Mouse (Mus musculus) adrenal gland, postnatal 36 days (tissue): ENCODE measurements around the gene Gm6525. TPM values are rescaled to one million over a fixed set of nuclear protein-coding genes. Genes with fewer than 3 reads are reported as not detected.

ENCODE experiments used
- DNase-seq, 2 experiments: peaks; one replicate each; pipeline ENCODE4 v3.0.0; 2021; ENCODE audit warnings: mixed read lengths in 1 of 2
- total RNA-seq, 2 experiments: library from RNA; stranded (reverse); gene quantifications; 2 replicates each; pipeline ENCODE4 v1.2.3; 2021

The Gm6525 gene
- total RNA-seq, 2 experiments from 2014 or later, result 0.50 TPM; not detected in 1

DNA sequence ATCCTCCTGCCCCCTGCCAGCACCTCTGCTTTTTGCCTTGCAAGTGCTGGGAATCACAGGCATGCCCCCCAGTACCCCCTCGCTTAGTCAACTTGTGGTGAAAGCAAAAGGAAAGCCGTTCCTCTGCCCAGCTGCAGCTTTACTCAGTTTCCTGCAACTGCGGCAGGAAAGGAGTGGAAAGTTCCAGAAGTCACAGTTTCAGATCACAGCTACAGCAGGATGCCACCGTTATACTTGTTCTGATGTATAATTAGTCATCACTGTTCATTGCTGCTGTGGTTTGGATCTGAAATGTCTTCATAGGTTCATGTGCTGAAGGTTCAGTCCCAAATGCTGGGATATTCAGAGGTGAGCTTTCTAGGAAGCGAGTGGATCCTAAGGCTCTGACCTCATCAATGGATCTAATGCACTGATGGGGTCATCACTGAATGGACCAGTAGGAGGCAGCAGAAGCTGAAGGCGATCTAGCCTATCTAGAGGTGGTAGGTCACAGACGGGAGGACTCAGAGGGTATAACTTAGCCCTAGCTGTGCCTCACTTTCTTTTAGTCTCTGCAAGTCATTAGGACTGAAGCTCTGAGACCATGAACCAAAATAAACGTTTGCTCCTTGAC lies 4.4 kb upstream of the Gm6525 start:
- DNase-seq, result no peak

GRCm38 (mm10) chr3:84172406-84172805 lies 1.5 kb upstream of the Gm6525 start:
- DNase-seq, result no peak

DNA sequence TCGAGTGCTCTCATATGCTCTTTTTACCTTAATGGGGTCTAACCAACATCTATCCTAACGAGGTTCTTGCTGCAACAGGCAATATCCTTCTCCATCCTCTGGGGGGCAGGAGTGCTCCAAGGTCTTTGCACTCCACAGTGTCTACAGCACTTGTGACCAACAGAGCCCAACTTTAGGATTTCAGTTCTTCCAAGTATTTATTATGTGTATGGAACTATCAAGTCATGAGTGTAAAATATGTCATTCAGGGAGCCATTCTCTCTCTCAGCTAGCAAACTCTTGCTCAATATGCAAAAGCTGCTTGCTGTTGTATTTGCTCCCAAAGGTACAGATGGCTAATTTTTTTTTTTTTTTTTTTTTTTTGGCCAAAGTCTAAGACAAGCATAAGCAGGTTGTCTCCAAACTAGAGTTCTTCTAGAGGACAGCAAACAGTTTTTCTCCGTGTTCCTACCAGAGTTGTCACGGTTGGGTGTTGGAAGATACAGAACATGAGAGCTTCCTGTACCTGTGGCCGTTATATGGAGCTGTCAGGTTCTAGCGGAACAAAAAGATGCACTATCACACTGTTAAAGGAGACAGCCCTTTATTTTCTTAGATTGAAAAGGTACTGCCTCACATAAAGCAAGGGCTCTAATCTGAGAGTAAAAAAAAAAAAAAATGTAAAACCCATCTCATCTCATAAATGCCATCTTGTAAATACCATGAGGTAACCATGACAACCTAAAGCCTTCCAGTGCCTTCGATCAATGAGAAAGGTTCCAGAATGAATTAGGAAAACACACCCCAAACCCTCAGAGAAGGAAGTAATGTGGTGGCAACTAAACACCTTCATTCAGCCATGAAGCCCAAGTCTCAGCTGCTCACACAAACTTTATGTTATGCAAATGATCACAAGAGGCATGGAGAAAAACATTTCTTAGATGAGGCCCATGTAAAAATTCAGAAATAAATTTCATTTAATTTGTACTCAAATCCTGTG lies 1.7 kb downstream of the Gm6525 start:
- DNase-seq, result peak; percentile 77 to 85

- no peak for DNase-seq
Observed at GRCm38 (mm10) chr3:84177834-84178233, 3.9 kb downstream of the Gm6525 start.

DNA sequence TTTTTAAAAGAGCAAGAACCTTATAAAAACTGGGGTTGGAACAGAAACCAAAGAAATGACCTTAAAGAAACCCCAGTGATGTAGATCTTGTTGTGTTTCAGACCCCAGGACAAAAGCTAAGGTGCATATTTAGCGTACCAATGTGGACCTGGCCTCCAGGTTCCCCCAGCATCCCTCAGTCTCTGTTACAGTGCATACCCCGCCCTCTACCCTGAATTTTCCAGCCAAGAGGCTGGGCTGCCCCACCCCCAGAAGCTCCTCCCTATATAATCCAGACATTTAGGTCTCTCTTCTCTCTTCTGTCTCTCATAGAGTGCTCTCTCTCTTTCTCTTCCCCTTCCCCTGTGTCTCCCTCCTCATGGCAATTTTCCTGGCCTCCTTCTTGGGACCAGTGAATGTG lies 6.4 kb downstream of the Gm6525 start:
- DNase-seq, result no peak

DNA sequence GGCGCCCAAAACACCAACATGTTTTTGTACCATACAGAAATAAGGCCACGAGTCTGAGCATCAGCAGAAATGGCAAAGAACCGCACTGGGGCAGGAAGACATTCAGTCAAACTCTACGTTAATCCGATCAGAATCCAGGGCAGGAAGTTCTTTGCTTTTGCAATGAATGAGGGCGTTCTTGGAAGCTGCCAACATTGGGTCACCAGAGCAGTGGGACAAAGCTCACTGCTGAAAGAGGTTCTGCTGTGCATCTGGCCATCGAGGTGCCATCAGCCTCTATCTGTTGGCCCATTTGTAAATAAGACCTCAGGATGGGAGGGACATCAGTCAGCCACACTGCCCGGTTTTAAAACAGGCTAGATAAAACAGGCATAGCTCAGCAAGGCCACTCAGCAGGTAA lies 7.2 kb downstream of the Gm6525 start:
- no peak for DNase-seq

- no peak for DNase-seq
Observed at GRCm38 (mm10) chr3:84181717-84182116, 7.8 kb downstream of the Gm6525 start.

GRCm38 (mm10) chr3:84189629-84190173 lies 15.8 kb downstream of the Gm6525 start:
- DNase-seq, result no peak

GRCm38 (mm10) chr3:84190513-84191061 lies 16.7 kb downstream of the Gm6525 start:
- peak; percentile 73 to 81 for DNase-seq

GRCm38 (mm10) chr3:84191141-84191881 lies 17.4 kb downstream of the Gm6525 start:
- no peak for DNase-seq

DNA sequence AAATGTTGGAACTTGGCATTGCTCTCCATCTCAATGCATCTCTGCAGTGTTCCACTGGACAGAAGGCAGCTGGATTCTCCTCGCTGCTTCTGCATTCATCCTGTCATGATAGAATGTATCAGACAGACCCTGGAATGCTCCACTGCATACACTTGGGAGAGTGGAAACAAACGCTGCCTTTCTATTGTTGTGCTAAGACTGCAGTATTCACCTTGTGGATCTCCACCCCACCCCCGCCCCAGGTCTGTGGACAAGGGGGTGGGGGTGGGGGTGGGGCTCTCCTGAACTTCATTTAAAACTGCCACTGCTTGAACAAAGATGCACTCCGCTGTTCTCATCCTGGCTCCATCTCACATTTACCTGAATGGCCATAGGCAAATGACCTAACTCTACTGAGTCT lies 20.0 kb downstream of the Gm6525 start:
- DNase-seq, result no peak

GRCm38 (mm10) chr3:84198229-84198628 lies 24.3 kb downstream of the Gm6525 start:
- no peak for DNase-seq

- DNase-seq, result no peak
Observed at GRCm38 (mm10) chr3:84199516-84199915, 25.6 kb downstream of the Gm6525 start.

GRCm38 (mm10) chr3:84200559-84201420 lies 26.9 kb downstream of the Gm6525 start:
- DNase-seq, result no peak

DNA sequence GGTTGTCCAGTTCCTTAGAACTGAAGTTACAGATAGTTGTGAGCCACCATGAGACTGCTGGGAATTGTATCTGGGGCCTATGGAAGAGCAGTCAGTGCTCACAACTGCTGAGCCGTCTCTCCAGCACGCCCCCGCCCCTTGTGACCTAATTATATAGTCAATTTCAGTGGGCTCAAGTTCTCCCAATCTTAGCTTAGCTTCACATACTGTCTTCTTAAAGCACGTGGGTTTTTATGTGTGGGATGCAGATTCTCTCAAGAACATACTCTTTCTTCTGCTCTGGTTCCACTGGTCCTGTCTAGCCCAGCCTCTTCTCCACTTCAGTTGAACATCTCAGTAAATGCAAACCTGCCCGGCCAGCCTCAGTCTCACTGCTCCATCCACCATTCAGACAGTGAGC lies 30.7 kb downstream of the Gm6525 start:
- no peak for DNase-seq

GRCm38 (mm10) chr3:84205650-84206049 lies 31.7 kb downstream of the Gm6525 start:
- no peak for DNase-seq

- DNase-seq, result no peak
Observed at GRCm38 (mm10) chr3:84206106-84206505, 32.2 kb downstream of the Gm6525 start.

- peak; percentile 44 to 51 for DNase-seq
Observed at GRCm38 (mm10) chr3:84207366-84207765, 33.5 kb downstream of the Gm6525 start.

GRCm38 (mm10) chr3:84208475-84208874 lies 34.6 kb downstream of the Gm6525 start:
- DNase-seq, result peak in 1 of 2 experiments; percentile 59

DNA sequence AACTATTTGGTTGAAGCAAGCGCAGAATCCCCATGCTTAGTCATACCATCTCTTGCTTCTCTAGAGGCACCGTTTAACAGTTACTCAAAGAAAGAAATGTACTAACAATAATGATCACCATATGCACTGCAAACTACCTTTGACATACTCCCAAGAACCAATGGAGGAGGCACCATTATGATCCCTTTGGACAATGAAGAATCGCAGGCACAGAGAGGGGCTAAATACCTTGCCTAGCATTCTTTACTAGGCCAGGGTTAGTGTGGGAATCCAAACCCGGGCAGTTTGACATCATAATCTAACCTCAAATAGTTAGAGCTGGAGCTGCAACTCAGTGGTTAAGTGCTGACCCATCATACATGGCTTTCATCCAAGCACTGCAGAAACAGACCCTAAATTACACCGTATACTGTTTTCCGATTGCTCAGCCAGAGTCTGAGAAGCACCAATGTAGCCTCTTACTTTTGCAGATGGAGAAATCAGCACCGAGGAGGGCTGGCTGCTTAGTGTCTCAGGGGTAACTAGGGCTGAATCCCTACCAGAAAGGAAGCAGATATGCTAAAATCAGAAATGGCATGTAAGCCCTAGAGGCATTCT lies 35.1 kb downstream of the Gm6525 start:
- no peak for DNase-seq
